In the genomic region with DNA sequence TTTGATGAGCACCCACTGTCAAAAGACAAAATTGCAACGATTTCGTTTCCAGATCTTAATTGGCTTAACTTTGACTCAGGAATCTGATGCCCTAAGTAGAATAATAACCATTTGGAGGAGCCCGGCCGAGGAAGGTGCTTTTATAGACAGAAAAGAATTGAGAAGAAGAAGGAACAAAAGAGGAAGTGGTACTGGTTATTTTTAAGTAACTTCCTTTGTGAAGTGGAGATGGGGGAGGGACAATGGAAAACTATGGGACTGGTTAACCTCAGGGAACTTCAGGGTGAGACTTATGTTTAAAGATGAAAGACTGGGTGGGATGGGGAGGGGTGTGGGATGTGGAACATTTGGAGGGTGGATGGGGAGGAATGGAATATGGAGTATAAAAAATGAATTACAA, we compare ENCODE assay signal across 9 mouse cellular contexts.
"Had no signal": no experiment of that assay in that cellular context is flagged by ENCODE, and none has a peak within 500 bp of the region (broad histone marks: within the 10 kb centered on the region; RNA-seq: fewer than 3 reads in every experiment).

No protein-coding gene starts in this region.

- ATAC-seq: intestine, embryonic 15.5 days had no signal

- DNase-seq: kidney, adult 18-20 months; kidney, postnatal 14 days; lung, embryonic 14.5 days; lung, postnatal 10 days; midbrain, embryonic 14.5 days; right cerebral cortex, adult 18-20 months; thymus, adult 18-20 months; thymus, postnatal 14 days had no signal
